Mouse (Mus musculus) ovary, postnatal 14 days (tissue): ENCODE results near the gene Smagp.
"Not testable (repeated sequence)": the region's sequence is repeated elsewhere in the genome, so short reads cannot be mapped to it uniquely, and the experiment has no call there.

ENCODE experiments used
- DNase-seq: peaks from one replicate; pipeline ENCODE4 v3.0.0; 2022; ENCODE audit warnings: low spot score

The Smagp gene

GRCm38 (mm10) chr15:100627287-100627686 lies 9.5 kb downstream of the Smagp start:
- DNase-seq: no peak

GRCm38 (mm10) chr15:100624435-100624834 lies 12.3 kb downstream of the Smagp start:
- DNase-seq: no peak

GRCm38 (mm10) chr15:100623754-100624153 lies 13.0 kb downstream of the Smagp start:
- no peak for DNase-seq

GRCm38 (mm10) chr15:100622164-100622563 lies 14.6 kb downstream of the Smagp start:
- DNase-seq: no peak

GRCm38 (mm10) chr15:100621671-100622070 lies 15.1 kb downstream of the Smagp start:
- DNase-seq: not testable (repeated sequence)

GRCm38 (mm10) chr15:100619200-100619599 lies 17.5 kb downstream of the Smagp start:
- no peak for DNase-seq

GRCm38 (mm10) chr15:100616221-100616620 lies 20.5 kb downstream of the Smagp start:
- DNase-seq: no peak

GRCm38 (mm10) chr15:100615825-100616220 lies 20.9 kb downstream of the Smagp start:
- peak; percentile 85 for DNase-seq

- peak; percentile 99 for DNase-seq
These were observed 21.5 kb downstream of the Smagp start, which contains the start of gene Dazap2 for GRCm38 (mm10) chr15:100614996-100615824. Gene Dazap2 (plus strand): TSS chr15:100615349.

- DNase-seq: no peak
These were observed 22.3 kb downstream of the Smagp start for GRCm38 (mm10) chr15:100614218-100614995.

GRCm38 (mm10) chr15:100613584-100613983 lies 23.2 kb downstream of the Smagp start:
- peak; percentile 75 for DNase-seq

GRCm38 (mm10) chr15:100612432-100612831 lies 24.3 kb downstream of the Smagp start:
- no peak for DNase-seq

- DNase-seq: no peak
These were observed 24.8 kb downstream of the Smagp start for GRCm38 (mm10) chr15:100611951-100612350.

- DNase-seq: not testable (repeated sequence)
These were observed 30.1 kb downstream of the Smagp start for GRCm38 (mm10) chr15:100606677-100607076.

GRCm38 (mm10) chr15:100601669-100602068 lies 35.1 kb downstream of the Smagp start:
- no peak for DNase-seq

GRCm38 (mm10) chr15:100600696-100601272 lies 36.0 kb downstream of the Smagp start:
- DNase-seq: no peak

- peak; percentile 61 for DNase-seq
These were observed 36.6 kb downstream of the Smagp start for GRCm38 (mm10) chr15:100600047-100600695.

- peak; percentile 41 for DNase-seq
These were observed 37.3 kb downstream of the Smagp start, which contains the start of gene Pou6f1 for GRCm38 (mm10) chr15:100599276-100600046. Gene Pou6f1 (minus strand): TSS chr15:100599984.

- DNase-seq: no peak
These were observed 37.9 kb downstream of the Smagp start for GRCm38 (mm10) chr15:100598883-100599275.

- no peak for DNase-seq
These were observed 38.4 kb downstream of the Smagp start for GRCm38 (mm10) chr15:100598287-100598882.

GRCm38 (mm10) chr15:100592817-100593216 lies 43.9 kb downstream of the Smagp start:
- DNase-seq: no peak
